Mouse (Mus musculus): ENCODE results near the gene Syne2.
"Not testable (repeated sequence)": the region's sequence is repeated elsewhere in the genome, so short reads cannot be mapped to it uniquely, and the experiment has no call there.

The Syne2 gene

GRCm38 (mm10) chr12:75817959-75818452, at the start of gene Syne2:
Gene Syne2 (plus strand): TSS chr12:75818134.
- peak in 1 of 2 experiments; percentile 55 for DNase-seq (ENCODE audit: low spot score in 2 of 2)

- DNase-seq (ENCODE audit: low spot score in 2 of 2), result no peak
Observed at GRCm38 (mm10) chr12:75771410-75771809, 46.5 kb upstream of the Syne2 start.

GRCm38 (mm10) chr12:75772424-75773034, 45.4 kb upstream of the Syne2 start:
- DNase-seq (ENCODE audit: low spot score in 2 of 2), result peak in 1 of 2 experiments; percentile 27

- DNase-seq (ENCODE audit: low spot score in 2 of 2), result no peak
Observed at GRCm38 (mm10) chr12:75781445-75781844, 36.5 kb upstream of the Syne2 start.

- no peak for DNase-seq (ENCODE audit: low spot score in 2 of 2)
Observed at GRCm38 (mm10) chr12:75781995-75782394, 35.9 kb upstream of the Syne2 start.

- DNase-seq (ENCODE audit: low spot score in 2 of 2), result no peak
Observed at GRCm38 (mm10) chr12:75784271-75784751, 33.6 kb upstream of the Syne2 start.

- not testable (repeated sequence) for DNase-seq (ENCODE audit: low spot score in 2 of 2)
Observed at GRCm38 (mm10) chr12:75786681-75787080, 31.3 kb upstream of the Syne2 start.

GRCm38 (mm10) chr12:75789451-75789850, 28.5 kb upstream of the Syne2 start:
- peak; percentile 6 to 69 for DNase-seq (ENCODE audit: low spot score in 2 of 2)

GRCm38 (mm10) chr12:75794527-75794926, 23.4 kb upstream of the Syne2 start:
- no peak for DNase-seq (ENCODE audit: low spot score in 2 of 2)

- DNase-seq (ENCODE audit: low spot score in 2 of 2), result no peak
Observed at GRCm38 (mm10) chr12:75796510-75796909, 21.4 kb upstream of the Syne2 start.

- DNase-seq (ENCODE audit: low spot score in 2 of 2), result no peak
Observed at GRCm38 (mm10) chr12:75806281-75806680, 11.7 kb upstream of the Syne2 start.

- DNase-seq (ENCODE audit: low spot score in 2 of 2), result no peak
Observed at GRCm38 (mm10) chr12:75813766-75814165, 4.2 kb upstream of the Syne2 start.

GRCm38 (mm10) chr12:75814551-75814950, 3.4 kb upstream of the Syne2 start:
- no peak for DNase-seq (ENCODE audit: low spot score in 2 of 2)

GRCm38 (mm10) chr12:75816981-75817856, 715 bp upstream of the Syne2 start:
- peak in 1 of 2 experiments; percentile 9 for DNase-seq (ENCODE audit: low spot score in 2 of 2)

GRCm38 (mm10) chr12:75818453-75819434, 810 bp downstream of the Syne2 start:
- DNase-seq (ENCODE audit: low spot score in 2 of 2), result peak in 1 of 2 experiments; percentile 22

- no peak for DNase-seq (ENCODE audit: low spot score in 2 of 2)
Observed at GRCm38 (mm10) chr12:75819481-75819880, 1.5 kb downstream of the Syne2 start.

GRCm38 (mm10) chr12:75820216-75820615, 2.3 kb downstream of the Syne2 start:
- DNase-seq (ENCODE audit: low spot score in 2 of 2), result no peak

- no peak for DNase-seq (ENCODE audit: low spot score in 2 of 2)
Observed at GRCm38 (mm10) chr12:75822122-75822521, 4.2 kb downstream of the Syne2 start.

GRCm38 (mm10) chr12:75823475-75823874, 5.5 kb downstream of the Syne2 start:
- DNase-seq (ENCODE audit: low spot score in 2 of 2), result no peak

GRCm38 (mm10) chr12:75825458-75825857, 7.5 kb downstream of the Syne2 start:
- DNase-seq (ENCODE audit: low spot score in 2 of 2), result no peak

GRCm38 (mm10) chr12:75826699-75827353, 8.9 kb downstream of the Syne2 start:
- no peak for DNase-seq (ENCODE audit: low spot score in 2 of 2)

All from left cerebral cortex, adult 9 months (tissue).